Mouse (Mus musculus) thymus, adult 2 months (tissue): ENCODE measurements around the gene Pknox2.

ENCODE experiments used
- CTCF ChIP-seq: fragments of 200-500 bp; IDR thresholded peaks from 2 replicates; pipeline ENCODE4 v1.5.1; 2012; ENCODE audit warnings: mild to moderate bottlenecking, control low read depth, low read length, moderate library complexity, borderline replicate concordance; ENCODE audit not compliant: control insufficient read depth, poor library complexity, insufficient read depth; ENCODE audit errors: extremely low read depth
- POLR2A ChIP-seq: fragments of 200-500 bp; IDR thresholded peaks from 2 replicates; pipeline ENCODE4 v1.6.1; 2012; ENCODE audit warnings: mild to moderate bottlenecking, low read length, control low read depth, moderate library complexity; ENCODE audit not compliant: control insufficient read depth, poor library complexity, insufficient read depth; ENCODE audit errors: extremely low read depth

GRCm38 (mm10) chr9:36968236-36968635, 179.0 kb downstream of the Pknox2 start:
- TF ChIP-seq CTCF: no peak
- no peak for TF ChIP-seq POLR2A
